Mouse (Mus musculus) left cerebral cortex, postnatal 10 days (tissue): Measurements from ENCODE around the gene Sebox. TPM values are rescaled to one million over a fixed set of nuclear protein-coding genes. Genes with fewer than 3 reads are reported as not detected.
A peak's percentile ranks its signal among the peaks of the same experiment; 100 is the strongest.

Source experiments
- DNase-seq, 2 experiments: peaks; one replicate each; pipeline ENCODE4 v3.0.0; 2021 to 2022; ENCODE audit warnings: low spot score in 2 of 2, mixed read lengths in 1 of 2; ENCODE audit errors: extremely low spot score in 1 of 2
- intact Hi-C: fragments of 180-260 bp; cut with DNase I; formaldehyde crosslinking; loops from one replicate; pipeline ENCODE4 v1.15.1; 2025
- total RNA-seq, 2 experiments: library from RNA; stranded (reverse); gene quantifications; 2 replicates each; pipeline ENCODE4 v1.2.3; 2021

Sebox gene
- total RNA-seq, result 1 to 10 TPM in 1 of 2 experiments, under 1 TPM in 1; 0.61 to 1.1 TPM

DNA sequence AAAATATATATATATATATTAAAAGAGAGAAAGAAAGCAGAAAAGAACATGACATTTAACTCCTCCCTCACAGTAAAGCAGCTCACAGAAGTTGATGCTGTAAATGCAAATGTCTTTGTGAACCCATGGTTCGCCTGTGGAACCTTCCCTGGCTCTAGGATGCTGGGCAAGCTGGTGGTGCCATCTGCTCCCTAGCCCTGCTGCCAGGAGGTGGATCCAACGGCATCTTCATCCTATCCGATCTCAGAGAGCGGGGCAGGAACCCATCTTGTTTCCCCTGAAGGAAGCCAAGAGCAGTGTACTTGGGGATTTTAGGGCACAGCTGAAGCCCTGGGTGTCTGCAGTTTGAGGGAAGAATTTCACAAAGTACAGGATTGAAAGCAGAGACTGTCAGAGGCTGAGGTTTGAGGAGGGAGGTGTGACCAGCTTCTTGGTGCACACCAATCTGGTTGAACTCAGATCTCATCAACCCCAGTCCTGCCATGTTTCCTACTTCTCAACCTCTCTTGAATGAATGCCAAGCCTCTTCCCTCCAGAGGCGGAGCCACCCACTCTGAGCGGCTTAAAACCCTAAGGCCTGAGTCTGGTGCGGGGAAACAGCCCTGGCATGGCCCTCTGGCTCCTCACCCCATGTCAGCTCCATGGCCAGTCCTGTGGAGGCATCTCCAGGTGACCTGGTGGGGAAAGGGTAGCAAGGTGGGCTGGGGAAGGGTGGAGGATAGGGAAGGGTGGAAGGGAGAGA, at the start of gene Sebox:
Gene Sebox (plus strand): TSS at position 539 of the 742 bp plus-strand sequence.
- no peak for DNase-seq
- intact Hi-C loops, result no loop called here

DNA sequence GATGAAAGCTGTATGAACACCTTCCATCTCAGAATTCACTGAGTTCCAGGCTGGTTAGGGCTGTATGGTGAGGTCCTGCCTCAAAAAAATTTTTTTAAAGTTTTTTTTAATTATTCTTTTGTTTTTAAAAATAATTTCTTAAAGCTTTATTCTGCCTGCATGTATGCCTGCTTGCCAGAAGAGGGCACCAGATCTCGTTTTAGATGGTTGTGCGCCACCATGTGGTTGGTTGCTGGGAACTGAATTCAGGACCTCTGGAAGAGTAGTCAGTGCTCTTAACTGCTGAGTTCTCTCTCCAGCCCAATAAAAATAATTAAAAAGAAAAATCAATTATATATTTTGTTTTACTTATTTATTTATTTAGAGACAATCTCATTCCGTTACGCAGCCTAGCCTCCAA, 49.6 kb upstream of the Sebox start:
- DNase-seq, result peak in 1 of 2 experiments; percentile 67
- intact Hi-C loops, result loop anchor here (5.0 kb wide), 1 partner anchor 96 kb away; no protein-coding TSS in a partner anchor

DNA sequence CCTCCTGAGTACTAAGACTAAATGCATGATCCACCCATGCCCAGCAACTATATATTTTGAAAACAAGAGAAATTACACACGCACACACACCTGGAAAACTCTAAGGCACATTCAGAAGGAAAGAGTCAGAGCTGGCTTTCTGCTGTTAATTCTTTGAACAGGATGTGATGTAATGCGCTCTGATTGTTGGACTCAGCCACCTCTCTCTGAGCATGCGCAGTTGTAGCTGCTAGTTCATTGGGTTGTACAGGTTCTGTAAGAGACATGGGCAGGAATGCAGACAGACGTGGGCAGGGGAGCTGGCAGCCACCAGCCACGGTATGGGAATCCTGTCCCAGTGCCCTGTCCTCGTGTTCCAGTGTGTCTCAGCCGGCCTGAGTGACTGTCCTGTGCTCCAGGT, 49.0 kb upstream of the Sebox start:
- intact Hi-C loops, result loop anchor here (5.0 kb wide), 1 partner anchor 97 kb away; no protein-coding TSS in a partner anchor
- DNase-seq, result no peak

DNA sequence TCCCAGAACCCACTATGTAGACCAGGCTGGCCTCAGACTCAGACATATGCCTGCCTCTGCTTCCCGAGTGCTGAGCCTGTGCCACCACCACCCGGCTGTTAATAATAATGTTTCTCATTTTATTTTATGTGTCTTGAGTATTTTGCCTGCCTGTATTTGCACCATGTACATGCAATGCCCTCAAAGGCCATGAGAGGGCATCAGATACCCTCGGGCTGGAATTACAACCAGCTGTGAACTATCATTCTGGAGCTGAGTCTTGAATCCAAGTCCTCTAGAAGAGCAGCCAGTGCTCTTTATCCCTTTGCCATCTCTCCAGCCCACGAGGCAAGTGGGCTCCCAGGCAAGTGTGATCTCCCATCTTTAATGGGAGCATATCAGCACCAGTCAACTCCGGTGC, 47.9 kb upstream of the Sebox start:
- no peak for DNase-seq

DNA sequence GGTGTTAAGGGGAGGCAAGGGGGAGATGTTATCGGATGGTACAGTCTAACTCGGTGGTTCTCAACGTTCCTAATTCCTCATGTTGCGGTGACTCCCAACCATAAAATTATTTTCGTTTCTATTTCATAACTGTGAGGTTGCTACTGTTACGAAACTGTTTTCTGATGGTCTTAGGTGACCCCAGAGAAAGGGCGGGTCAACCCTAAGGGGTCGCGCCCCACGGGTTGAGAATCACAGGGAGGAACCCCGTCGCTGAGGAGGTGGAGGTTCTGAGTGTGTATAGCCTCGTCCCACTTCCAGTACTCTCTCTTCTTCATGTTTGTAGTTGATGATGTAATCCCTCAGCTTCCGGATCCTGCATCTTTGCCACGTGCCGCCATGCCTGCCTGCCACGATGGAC, 44.5 kb upstream of the Sebox start:
- no peak for DNase-seq
- intact Hi-C loops, result no loop called here

More for the DNA sequence above, 47.9 kb upstream of the Sebox start:
- intact Hi-C loops, result no loop called here

DNA sequence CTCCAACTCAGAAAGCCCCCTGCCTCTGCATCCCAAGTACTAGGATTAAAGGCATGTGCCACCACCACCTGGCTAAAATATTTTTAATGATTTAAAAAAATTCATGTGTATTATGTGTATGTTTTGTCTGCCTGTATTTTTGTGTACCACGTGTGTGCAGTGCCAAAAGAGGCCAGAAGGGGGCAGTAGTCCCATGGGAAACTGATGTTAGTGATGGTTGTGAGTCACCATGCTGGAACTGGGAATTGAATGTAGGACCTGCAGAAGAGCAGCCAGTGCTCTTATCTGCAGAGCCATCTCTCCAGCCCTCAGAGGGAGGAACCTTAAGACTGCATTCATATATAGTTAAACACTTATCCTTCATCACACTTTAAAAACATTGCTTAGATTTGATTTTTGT, 41.4 kb upstream of the Sebox start:
- intact Hi-C loops, result no loop called here
- DNase-seq, result no peak

DNA sequence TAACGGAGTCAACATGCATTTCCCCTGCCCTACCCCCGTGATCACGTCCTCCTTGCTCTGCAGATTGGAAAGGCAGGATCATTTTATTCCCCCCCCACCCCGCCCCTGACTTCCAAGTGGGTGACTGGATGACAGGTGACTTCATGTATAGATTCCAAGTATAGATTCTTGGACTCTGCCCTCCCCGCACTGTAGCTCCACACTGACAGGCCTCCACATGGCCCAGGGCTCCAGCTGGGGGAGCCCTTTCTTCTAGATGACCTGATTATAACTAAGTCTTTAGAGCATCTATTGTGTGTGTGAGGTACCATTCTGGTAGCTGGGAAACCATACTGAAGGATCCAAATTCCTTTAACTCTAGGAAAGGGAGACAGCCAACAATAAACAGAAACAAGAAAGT, 40.6 kb upstream of the Sebox start:
- intact Hi-C loops, result no loop called here
- no peak for DNase-seq

DNA sequence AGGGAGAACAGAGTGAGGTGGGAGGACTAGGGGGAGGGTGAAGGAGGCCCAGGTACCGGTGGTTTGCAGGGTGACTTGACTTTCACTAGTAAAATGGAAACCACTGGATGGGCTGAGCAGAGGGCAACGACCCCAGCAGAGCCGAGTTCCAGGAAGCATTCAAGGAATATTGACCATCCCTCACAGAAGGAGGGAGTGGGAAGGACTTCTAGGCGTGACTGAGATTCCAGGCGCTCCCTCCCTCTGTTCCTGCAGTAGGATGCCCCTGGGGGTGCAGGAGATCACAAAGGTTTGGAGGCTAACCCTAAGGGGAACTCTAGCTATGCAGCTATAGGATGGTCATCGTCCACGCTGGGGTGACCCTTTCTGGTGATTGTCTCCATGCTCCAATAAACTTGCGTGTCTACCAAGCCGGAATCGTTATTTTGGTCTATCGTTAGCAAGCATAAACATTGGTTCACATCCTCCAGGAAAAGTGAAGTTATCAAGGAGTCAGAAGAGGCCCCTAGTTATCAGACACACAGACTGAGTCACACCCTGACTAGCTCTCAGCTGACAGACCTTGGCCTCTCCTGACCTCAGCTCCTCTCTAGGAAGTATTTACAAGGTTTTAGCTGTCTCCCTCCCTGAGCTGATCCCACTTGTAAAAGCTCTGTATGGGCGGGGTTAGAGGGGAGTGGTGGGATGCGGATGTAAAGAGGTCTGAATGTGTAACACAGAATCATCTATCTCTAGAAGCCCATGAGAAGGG, 39.8 kb upstream of the Sebox start:
- DNase-seq, result no peak
- intact Hi-C loops, result no loop called here

DNA sequence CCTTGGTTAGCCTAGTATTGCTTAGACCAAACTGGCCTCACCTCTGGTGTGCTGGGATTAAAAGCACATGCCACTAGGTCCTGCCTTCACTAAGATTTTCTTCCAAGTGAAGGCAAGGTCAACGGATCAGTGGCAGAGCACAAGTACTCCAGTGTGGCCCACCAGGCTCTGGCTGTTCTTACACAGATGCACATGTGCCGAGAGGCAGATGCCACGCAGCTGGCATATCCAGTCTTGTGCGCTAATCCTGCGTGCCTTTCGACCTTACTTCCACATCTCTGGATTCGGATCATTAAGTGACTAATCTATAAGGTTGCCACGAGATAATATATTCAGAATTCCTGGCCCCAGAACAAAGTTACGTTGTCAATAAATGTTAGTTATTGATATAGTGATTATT, 38.1 kb upstream of the Sebox start:
- DNase-seq, result no peak
- intact Hi-C loops, result no loop called here

DNA sequence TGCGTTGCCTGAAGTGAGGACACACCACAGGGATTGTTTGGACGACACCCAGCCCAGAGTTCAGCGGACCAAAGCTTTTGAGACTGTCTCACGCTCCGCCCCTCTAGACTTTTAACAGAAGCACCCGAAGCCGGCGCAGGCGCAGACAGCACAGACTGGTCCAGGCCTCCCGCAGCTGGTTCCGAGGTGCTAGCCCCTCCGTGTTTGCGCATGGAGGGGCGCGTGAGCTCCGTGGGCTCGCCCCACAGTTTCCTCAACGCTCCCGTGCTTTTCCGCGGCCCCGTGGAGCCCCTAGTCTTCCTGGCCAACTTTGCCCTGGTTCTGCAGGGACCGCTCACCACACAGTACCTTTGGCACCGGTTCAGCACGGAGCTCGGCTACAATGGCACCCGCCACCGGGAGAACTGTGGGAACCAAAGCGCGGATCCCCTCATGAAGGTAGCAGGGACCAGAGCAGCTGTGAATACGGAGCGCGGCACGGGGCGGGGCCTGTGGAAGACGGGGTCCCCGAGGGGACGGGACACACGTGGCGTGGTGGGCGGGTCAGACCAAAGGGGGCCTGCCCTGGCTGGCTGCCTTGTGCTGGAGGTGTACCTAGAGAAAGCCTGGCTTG, 37.6 kb upstream of the Sebox start, which contains the start of gene Slc46a1:
Gene Slc46a1 (plus strand): TSS at position 130 of the 613 bp plus-strand sequence.
- intact Hi-C loops, result no loop called here
- peak; percentile 69 to 92 for DNase-seq

DNA sequence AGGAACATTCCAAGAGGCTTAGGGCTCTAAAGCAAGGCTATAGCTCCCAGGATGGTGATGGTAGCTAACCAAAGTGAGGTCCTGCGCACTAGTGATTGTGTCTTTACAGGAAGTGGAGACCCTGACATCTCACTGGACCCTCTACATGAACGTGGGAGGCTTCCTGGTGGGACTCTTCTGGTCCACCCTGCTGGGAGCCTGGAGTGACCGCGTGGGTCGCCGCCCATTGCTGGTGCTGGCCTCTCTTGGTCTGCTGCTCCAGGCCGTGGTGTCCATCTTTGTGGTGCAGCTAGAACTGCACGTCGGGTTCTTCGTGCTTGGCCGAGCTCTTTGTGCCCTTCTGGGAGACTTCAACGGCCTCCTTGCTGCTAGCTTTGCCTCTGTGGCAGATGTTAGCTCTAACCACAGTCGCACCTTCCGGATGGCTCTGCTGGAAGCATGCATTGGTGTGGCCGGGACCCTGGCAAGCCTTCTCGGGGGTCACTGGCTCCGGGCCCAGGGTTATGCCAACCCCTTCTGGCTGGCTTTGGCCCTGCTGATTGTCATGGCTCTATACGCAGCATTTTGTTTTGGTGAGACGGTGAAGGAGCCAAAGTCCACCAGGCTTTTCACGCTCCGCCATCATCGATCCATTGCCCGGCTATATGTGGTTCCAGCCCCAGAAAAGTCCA, 36.9 kb upstream of the Sebox start:
- peak in 1 of 2 experiments; percentile 44 for DNase-seq
- intact Hi-C loops, result no loop called here

DNA sequence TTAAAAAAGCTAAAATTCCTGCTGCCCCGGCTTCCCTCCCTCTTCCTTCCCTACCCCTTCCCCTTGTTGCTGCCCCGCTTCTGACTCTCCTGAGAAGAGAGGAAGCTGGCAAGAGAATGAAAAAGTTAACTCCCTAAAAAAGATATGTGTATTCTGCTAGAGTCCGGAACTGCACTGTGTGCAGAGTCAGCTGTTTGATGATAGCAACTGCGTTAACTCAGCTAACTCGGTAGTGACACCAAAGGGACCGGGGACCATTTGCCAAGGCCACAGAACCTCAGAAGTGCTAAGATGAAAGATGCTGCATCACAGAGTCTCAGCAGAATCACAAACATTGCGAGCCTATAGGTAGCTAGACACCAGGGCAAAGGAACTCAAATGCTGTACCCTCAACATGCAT, 35.7 kb upstream of the Sebox start:
- DNase-seq, result no peak
- intact Hi-C loops, result no loop called here

DNA sequence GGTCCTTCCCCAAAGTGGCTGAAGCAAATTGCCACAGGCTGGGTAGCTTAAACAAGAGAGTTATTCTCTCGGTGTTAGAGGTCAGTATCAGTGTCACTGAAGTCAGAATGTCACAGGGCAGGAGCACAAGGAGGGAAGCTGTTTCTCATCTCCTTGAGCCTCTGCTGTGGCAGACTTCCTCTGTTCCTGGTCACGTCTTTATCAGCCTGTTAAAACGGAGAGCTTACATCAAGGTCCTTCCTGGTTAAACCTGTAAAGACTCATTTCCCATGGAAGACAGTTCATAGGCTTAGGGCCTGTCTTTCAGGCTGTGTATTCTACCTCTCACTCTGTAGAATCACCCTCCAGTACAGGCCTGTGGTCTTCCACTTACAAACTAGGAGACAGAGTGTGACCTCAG, 35.3 kb upstream of the Sebox start:
- intact Hi-C loops, result no loop called here

DNA sequence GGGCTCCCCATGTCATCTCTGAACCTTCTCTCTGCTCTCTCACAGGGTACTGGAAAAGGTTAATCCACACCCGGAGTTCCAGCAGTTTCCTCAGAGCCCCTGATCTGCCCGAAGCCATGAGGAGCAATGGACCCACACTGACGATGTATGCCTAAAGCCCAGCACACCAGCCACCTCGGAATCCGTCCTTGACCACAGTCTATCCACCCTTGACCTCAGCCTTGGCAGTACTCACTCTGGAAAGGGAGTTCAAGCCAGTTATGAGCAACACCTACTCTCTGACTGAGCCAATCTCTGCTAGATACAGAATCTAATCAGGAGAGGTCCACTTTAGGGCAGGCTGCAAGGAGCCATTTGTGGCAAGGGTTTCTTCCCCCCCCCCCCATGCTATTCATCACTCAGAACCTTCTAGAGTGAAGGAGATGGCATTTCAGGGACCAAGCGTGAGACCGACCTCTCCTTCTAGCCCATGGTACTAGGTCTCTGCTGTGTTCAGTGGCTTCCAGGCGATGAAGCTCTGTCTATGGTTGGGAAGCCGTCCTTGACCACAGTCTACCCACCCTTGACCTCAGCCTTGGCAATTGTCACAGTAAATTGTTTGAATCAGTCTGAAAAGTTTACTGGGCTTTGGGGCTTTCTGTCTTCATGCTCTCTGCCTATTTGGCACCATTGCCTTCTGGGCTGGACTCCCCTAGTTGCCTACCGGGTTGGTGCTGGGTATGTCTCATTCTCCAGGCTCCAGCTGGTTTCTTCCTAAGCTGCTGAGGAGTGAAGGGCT, 31.7 kb upstream of the Sebox start:
- intact Hi-C loops, result no loop called here
- no peak for DNase-seq

More for the DNA sequence above, 35.3 kb upstream of the Sebox start:
- DNase-seq, result no peak

DNA sequence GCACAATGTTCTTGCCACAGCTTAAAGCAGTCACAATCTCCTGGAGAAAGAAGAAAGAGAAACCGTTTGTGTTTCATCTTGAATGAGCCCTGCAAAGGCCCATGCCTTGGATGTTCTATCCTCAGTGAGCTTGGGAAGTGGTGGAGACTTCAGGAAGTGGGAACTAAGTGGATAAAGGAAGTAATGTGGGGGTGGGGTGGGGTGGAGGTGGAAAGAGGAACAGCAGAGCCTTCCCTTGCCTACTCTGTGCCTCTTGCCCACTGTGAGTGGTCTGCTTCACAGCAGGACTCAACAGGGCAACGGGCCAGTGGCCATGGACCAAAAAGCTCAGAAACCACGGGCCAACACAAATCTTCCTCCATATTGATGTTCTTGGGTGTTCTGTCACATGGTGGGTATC, 28.0 kb upstream of the Sebox start:
- no peak for DNase-seq
- intact Hi-C loops, result no loop called here

DNA sequence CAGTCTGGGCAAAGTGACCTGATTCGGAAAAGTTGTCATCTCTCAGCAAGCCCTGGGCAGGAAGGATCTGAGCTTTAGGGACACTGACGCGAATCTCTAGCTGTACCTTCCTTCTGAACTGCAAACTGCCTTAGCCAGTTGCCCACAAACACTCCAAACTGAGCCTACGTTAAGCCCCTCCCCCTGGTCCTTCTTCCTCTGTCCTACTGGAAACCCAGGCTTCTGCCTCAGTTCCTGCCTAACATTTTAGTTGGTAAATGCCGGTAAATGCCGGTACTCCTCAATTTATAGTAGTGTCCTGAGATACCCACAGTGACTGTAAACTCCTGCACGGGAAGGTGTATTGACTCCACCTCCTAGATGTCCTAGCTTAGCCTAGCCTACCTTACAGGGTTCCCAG, 19.6 kb upstream of the Sebox start:
- intact Hi-C loops, result no loop called here
- DNase-seq, result no peak

DNA sequence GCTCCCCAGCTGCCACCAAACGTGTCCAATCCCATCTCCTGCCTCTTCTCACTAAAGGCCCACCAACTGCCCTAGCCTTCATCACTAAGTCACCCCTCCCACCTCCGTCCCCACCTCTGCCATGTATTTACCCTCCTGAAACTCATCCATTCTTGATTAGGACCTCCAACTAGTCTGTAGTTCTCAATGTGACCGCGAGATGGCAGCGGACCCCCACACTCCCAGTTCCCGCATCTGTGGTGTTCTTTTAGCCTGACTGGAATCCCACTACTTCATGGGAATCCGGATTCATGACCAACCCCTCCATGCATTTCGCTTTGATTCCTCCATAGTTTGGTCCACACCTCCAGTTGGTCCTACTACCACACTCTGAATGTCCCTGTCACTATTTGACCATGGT, 15.1 kb upstream of the Sebox start:
- peak; percentile 70 to 75 for DNase-seq
- intact Hi-C loops, result no loop called here

DNA sequence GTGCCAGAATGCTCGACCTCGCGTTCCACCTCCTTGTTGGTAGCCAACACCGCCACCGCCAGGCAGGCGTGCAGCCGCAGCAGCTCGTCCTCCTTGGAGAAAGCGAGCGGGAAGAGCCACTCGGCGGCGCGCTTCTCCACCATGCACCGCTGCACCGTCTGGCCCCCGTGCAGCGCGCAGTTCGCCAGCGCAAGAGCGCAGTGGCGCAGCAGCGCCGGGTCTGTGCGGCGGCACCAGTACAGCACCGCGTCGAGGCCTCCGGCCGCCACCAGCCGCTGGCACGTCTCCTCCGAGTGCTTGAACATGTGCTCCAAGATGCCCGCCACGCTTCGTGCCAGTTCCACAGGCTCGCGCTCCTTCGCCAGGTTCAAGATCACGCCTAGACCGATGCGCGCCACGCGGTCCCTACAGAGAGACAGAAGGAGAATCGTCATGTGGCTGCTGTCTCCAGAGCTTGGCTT, 12.4 kb upstream of the Sebox start:
- DNase-seq, result peak; percentile 25 to 77
- intact Hi-C loops, result no loop called here
